Mouse (Mus musculus): ENCODE measurements around the gene Kcnj16. TPM values are rescaled to one million over a fixed set of nuclear protein-coding genes. Genes with fewer than 3 reads are reported as not detected.

Kcnj16 gene
- polyA plus RNA-seq, 1 experiment: not detected

DNA sequence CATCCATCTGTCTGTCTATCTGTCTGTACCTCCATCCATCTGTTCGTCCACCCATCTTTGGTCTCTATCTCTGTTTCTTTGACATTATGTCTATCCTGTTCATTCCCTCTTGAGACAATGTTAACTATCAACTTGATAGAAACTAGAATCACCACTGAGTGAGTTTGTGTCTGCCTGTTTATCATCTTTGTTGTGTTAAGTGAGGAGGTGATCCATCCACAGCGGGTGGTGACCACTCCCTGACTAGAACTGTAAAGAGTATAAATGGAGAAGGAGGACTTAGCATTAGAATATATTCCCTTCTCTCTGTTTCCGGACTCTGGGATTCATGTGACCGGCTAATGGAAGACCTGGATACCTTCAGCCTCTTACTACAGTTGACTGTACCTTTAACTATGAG, 75.5 kb downstream of the Kcnj16 start:
- Histone ChIP-seq H3K9me3 (ENCODE audit: control insufficient read depth, low read length) (no peaks in the 10 kb centered on the region), H3K36me3 (ENCODE audit: control insufficient read depth) (no peaks in the 10 kb centered on the region), H3K27me3 (ENCODE audit: control insufficient read depth) (no peaks in the 10 kb centered on the region), H3K4me3 (replicated peaks) (no peak overlapping the region), H3K4me1 (ENCODE audit: control insufficient read depth) (no peaks in the 10 kb centered on the region)
- TF ChIP-seq GATA1 (IDR thresholded peaks at IDR 0.05; ENCODE audit: low read length): no peak
- no peak for TF ChIP-seq TAL1 (IDR thresholded peaks at IDR 0.05; ENCODE audit: low read length)

DNA sequence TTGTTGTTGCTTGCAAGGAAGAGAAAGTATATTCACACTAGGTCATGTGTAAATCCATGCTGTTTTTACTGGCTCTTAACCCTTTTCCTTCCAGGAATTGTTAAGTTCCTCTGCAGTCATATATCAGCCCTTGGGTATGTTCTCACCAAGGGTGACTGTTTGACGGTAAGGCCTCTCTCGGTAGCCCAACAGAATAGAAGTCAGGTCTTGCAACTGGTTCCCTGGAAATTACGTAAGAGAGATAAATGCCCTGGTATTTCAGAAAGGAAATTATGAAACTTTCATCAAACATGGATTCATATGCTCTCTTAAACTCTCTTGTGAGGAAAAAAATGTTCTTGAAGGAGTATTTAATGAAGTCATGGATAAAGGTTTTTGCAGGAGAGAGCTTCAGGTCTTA, 86.4 kb downstream of the Kcnj16 start:
- TF ChIP-seq GATA1 (IDR thresholded peaks at IDR 0.05; ENCODE audit: low read length) (no peak), TAL1 (IDR thresholded peaks at IDR 0.05; ENCODE audit: low read length) (no peak)
- no peaks in the 10 kb centered on the region for H3K27me3 ChIP-seq (ENCODE audit: control insufficient read depth)
- no peaks in the 10 kb centered on the region for H3K9me3 ChIP-seq (ENCODE audit: control insufficient read depth, low read length)
- H3K4me3 ChIP-seq (replicated peaks): no peak overlapping the region
- H3K4me1 ChIP-seq (ENCODE audit: control insufficient read depth): no peaks in the 10 kb centered on the region
- no peaks in the 10 kb centered on the region for H3K36me3 ChIP-seq (ENCODE audit: control insufficient read depth)

DNA sequence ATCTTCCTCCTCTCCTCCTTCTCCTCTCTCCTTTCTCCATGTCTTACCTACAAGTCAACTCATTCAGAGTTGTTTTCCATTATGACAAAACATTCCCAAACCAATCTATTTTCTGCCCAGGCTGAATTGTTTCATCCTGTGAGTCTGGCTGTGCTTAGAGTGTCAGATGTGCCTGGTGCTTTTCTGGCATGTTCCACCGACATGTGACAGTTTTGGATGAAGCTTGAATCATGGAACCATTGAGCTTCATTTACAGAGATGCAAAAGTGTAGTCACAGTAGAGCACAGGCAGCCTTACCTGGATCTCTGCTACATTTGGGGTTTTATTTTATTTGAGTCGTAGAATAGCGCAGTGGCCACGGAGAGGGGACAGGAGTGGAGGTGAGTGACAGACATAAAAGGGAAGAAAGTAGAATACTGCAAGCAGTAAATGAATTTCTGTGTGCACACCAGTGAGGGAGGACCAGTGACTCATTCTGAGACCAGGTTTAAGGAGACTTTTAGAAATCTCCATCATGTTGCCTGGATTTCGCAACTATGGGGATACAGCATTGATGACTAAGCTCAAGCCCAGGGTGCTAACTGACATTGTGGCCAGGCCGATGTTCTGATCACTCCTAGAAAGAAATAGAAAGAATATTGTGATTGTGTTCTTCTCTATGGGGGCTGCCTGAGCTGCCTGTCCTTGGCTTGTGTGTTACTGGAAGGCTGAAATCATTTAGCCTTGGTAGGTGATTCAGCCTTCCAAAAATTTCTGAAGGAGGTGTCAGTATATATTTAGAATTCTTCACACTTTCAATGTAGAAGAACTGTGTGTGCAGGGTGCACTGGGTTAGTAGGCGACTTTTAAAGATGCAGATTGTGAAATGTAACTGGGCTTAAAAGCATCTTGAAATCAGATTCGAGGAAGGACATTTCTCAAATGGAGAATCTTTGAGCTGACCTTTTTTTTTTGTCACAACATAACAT, 87.3 kb downstream of the Kcnj16 start:
- TF ChIP-seq GATA1 (IDR thresholded peaks at IDR 0.05; ENCODE audit: low read length) (no peak), TAL1 (IDR thresholded peaks at IDR 0.05; ENCODE audit: low read length) (no peak)
- Histone ChIP-seq H3K4me1 (ENCODE audit: control insufficient read depth) (no peaks in the 10 kb centered on the region), H3K36me3 (ENCODE audit: control insufficient read depth) (no peaks in the 10 kb centered on the region), H3K27me3 (ENCODE audit: control insufficient read depth) (no peaks in the 10 kb centered on the region), H3K4me3 (replicated peaks) (no peak overlapping the region), H3K9me3 (ENCODE audit: control insufficient read depth, low read length) (no peaks in the 10 kb centered on the region)

DNA sequence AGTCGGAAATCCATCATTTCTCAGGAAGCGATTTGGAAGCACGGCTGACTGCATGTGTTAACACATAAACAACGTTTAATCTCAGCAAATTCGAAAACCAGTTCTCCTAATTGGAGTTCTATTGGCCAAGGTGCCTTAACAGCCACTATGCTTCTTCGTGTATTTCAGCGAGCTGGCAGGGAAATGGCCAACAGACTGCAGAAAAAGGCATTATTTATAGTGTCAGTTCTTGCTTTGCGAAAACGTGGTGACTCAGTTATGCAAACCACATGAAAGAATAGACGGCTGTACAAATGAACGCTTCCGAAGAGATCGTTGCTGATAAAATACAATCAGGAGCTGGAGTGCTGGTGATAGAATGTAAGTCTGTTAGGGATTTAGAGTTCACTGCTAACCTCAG, 88.2 kb downstream of the Kcnj16 start:
- no peaks in the 10 kb centered on the region for H3K4me1 ChIP-seq (ENCODE audit: control insufficient read depth)
- no peak overlapping the region for H3K4me3 ChIP-seq (replicated peaks)
- TF ChIP-seq GATA1 (IDR thresholded peaks at IDR 0.05; ENCODE audit: low read length): no peak
- TF ChIP-seq TAL1 (IDR thresholded peaks at IDR 0.05; ENCODE audit: low read length): no peak
- H3K36me3 ChIP-seq (ENCODE audit: control insufficient read depth): no peaks in the 10 kb centered on the region
- no peaks in the 10 kb centered on the region for H3K27me3 ChIP-seq (ENCODE audit: control insufficient read depth)
- no peaks in the 10 kb centered on the region for H3K9me3 ChIP-seq (ENCODE audit: control insufficient read depth, low read length)

DNA sequence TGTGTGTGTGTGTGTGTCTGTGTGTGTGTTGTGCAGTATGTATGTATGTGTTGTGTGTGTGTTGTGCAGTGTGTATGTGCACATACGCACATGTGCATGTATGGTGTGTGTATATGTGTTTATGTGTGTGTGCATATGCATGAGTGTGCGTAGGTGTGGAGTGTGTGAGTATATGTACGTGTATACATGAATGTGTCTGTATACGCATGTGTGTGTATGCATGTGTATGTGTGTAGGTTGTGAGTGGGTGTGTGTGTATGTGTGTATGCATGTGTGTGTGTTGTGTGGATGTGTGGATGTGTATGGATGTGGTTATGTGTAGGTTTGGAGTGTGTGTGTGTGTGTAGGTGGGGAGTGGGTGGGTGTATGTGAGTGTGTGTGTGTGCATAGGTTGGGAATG, 89.6 kb downstream of the Kcnj16 start:
- Histone ChIP-seq H3K4me1 (ENCODE audit: control insufficient read depth) (no peaks in the 10 kb centered on the region), H3K4me3 (replicated peaks) (no peak overlapping the region)
- TF ChIP-seq GATA1 (IDR thresholded peaks at IDR 0.05; ENCODE audit: low read length): no peak
- TF ChIP-seq TAL1 (IDR thresholded peaks at IDR 0.05; ENCODE audit: low read length): no peak

DNA sequence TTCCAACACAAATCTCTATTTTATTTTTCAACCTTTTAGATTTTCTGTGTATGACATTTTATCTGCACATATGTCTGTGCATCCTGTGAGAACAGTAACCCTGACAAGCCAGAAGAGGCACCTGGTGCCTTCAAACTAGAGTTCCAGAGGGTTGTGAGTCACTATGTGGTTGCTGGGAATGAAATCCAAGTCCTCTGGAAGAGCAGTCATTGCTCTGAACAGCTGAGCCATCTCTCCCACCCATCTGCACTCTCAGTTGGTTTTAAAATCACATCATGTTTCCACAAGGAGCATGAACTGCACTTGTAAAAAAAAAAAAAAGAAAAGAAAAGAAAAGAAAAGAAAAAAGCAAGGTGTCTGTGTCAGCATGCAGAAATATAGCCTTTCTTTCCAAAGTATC, 91.6 kb downstream of the Kcnj16 start:
- TF ChIP-seq GATA1 (IDR thresholded peaks at IDR 0.05; ENCODE audit: low read length): no peak
- no peak for TF ChIP-seq TAL1 (IDR thresholded peaks at IDR 0.05; ENCODE audit: low read length)
- no peaks in the 10 kb centered on the region for H3K27me3 ChIP-seq (ENCODE audit: control insufficient read depth)
- no peaks in the 10 kb centered on the region for H3K4me1 ChIP-seq (ENCODE audit: control insufficient read depth)
- H3K36me3 ChIP-seq (ENCODE audit: control insufficient read depth): no peaks in the 10 kb centered on the region
- H3K4me3 ChIP-seq (replicated peaks): no peak overlapping the region
- no peaks in the 10 kb centered on the region for H3K9me3 ChIP-seq (ENCODE audit: control insufficient read depth, low read length)

More for the DNA sequence above, 89.6 kb downstream of the Kcnj16 start:
- Histone ChIP-seq H3K27me3 (ENCODE audit: control insufficient read depth) (no peaks in the 10 kb centered on the region), H3K9me3 (ENCODE audit: control insufficient read depth, low read length) (no peaks in the 10 kb centered on the region), H3K36me3 (ENCODE audit: control insufficient read depth) (no peaks in the 10 kb centered on the region)

DNA sequence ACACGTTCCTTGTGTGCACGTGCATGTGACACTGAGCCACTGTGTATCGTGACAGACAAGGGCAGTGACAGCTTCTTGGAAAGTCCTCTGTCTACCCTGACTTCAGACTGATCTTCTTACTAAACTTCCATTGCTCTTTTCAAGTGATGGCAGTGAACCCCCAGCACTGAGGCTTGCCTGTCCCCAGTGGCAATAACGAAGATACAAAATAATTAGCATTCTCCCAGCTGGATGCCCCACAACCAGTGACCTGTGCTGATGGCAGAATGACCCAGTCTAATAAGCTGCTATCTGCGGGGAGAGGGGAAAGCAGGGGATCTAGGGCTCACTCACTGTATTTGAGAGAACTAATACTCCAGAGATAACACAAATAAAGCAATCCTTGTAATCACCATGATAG, 92.4 kb downstream of the Kcnj16 start:
- Histone ChIP-seq H3K27me3 (ENCODE audit: control insufficient read depth) (peaks cover 6% of the 10 kb centered on the region), H3K36me3 (ENCODE audit: control insufficient read depth) (no peaks in the 10 kb centered on the region), H3K9me3 (ENCODE audit: control insufficient read depth, low read length) (no peaks in the 10 kb centered on the region), H3K4me1 (ENCODE audit: control insufficient read depth) (peaks cover 3% of the 10 kb centered on the region), H3K4me3 (replicated peaks) (no peak overlapping the region)
- TF ChIP-seq TAL1 (IDR thresholded peaks at IDR 0.05; ENCODE audit: low read length): no peak
- no peak for TF ChIP-seq GATA1 (IDR thresholded peaks at IDR 0.05; ENCODE audit: low read length)

DNA sequence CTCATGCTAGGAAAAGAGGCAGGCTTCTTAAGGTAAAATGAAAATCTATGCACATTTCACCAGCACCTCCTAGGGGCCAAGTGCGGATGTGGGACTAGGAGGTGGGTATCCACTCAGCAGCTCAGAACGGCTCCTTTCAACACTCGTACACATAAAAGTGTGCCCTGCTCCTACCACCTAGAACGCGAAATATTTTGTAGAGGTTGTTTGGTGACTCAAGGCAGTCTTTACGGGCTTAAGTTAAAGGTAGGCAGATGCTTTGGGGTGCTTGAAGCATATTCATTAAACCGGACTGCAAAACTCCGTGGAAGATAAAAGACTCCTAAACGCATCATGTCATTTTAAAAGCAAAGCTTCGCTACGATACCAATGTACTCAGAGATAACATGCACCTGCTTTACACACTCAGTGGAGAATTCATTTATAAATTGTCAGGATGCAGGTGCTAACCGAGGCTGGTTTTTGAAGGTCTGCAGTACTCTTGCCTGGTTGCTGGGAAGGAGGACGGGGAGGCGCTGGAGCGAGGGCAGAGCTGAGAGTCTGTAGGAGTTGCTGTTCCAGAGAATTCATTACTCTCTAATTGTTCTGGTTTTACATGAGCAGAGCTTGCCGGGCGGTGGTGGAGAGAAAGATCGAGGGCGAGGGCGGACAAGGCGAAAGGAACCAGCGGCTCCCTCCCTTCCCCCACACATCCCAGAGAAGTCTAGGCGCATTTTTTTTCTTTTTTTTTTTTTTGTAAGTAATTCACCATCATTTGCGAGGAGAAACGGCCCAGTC, 97.1 kb downstream of the Kcnj16 start:
- Histone ChIP-seq H3K4me1 (ENCODE audit: control insufficient read depth) (peaks cover 12% of the 10 kb centered on the region), H3K9me3 (ENCODE audit: control insufficient read depth, low read length) (no peaks in the 10 kb centered on the region), H3K4me3 (replicated peaks) (peak overlapping the region; percentile 16), H3K27me3 (ENCODE audit: control insufficient read depth) (peaks cover 28% of the 10 kb centered on the region), H3K36me3 (ENCODE audit: control insufficient read depth) (no peaks in the 10 kb centered on the region)
- TF ChIP-seq TAL1 (IDR thresholded peaks at IDR 0.05; ENCODE audit: low read length) (no peak), GATA1 (IDR thresholded peaks at IDR 0.05; ENCODE audit: low read length) (no peak)

Measured in erythroblast, embryonic 14.5 days (primary cell).